11 mouse cellular contexts compared by ENCODE assay signal in genomic region chr2:152810158-152810941, GRCm38 (mm10). TPM values are rescaled to one million over a fixed set of nuclear protein-coding genes. Genes with fewer than 3 reads are reported as not detected.
DNase-seq lines count a peak whose midpoint lies in the region; ATAC-seq and TF ChIP-seq lines count a peak whose summit lies in the region.
"Had no signal": no experiment of that assay in that cellular context is flagged by ENCODE, and none has a peak within 500 bp of the region (broad histone marks: within the 10 kb centered on the region; RNA-seq: fewer than 3 reads in every experiment).

No protein-coding gene starts in this region.

- peak overlapping the region; percentile 4; the same call in 1 of the 2 replicates for H3K27ac ChIP-seq in heart, postnatal 0 days (ENCODE audit: low read depth)
- H3K27ac ChIP-seq in hindbrain, embryonic 11.5 days (ENCODE audit: low read depth, low read length): no peak overlapping the region
- H3K27ac ChIP-seq: embryonic facial prominence, embryonic 13.5 days; hindbrain, embryonic 15.5 days had no signal

- no peaks in the 10 kb centered on the region for H3K27me3 ChIP-seq in Patski
- H3K27me3 ChIP-seq in heart, postnatal 0 days (ENCODE audit: control insufficient read depth, insufficient read depth, low read length): no peaks in the 10 kb centered on the region
- no peaks in the 10 kb centered on the region for H3K27me3 ChIP-seq in hindbrain, embryonic 11.5 days (ENCODE audit: control insufficient read depth, insufficient read depth, low read length)
- H3K27me3 ChIP-seq: embryonic facial prominence, embryonic 13.5 days; hindbrain, embryonic 15.5 days; limb, embryonic 15.5 days had no signal

- no peak overlapping the region for H3K4me3 ChIP-seq in heart, postnatal 0 days (ENCODE audit: low read depth, low read length)
- H3K4me3 ChIP-seq in hindbrain, embryonic 11.5 days (ENCODE audit: low read depth, low read length): no peak overlapping the region
- H3K4me3 ChIP-seq: embryonic facial prominence, embryonic 13.5 days; hindbrain, embryonic 15.5 days; limb, embryonic 15.5 days had no signal

- TF ChIP-seq CTCF in Patski (IDR thresholded peaks at IDR 0.05): no peak
- TF ChIP-seq CTCF in heart, postnatal 0 days (IDR thresholded peaks at IDR 0.05; ENCODE audit: low read depth): no peak

- H3K36me3 ChIP-seq in heart, postnatal 0 days (replicated peaks; ENCODE audit: control insufficient read depth, insufficient read depth, low read length): no peaks in the 10 kb centered on the region
- no peaks in the 10 kb centered on the region for H3K36me3 ChIP-seq in hindbrain, embryonic 11.5 days (ENCODE audit: control insufficient read depth, insufficient read depth, low read length)
- H3K36me3 ChIP-seq: hindbrain, embryonic 15.5 days; limb, embryonic 15.5 days had no signal

- TF ChIP-seq EP300 in heart, postnatal 0 days (IDR thresholded peaks at IDR 0.05; ENCODE audit: low read depth): no peak

- H3K9me3 ChIP-seq in heart, postnatal 0 days (replicated peaks; ENCODE audit: control insufficient read depth, low read length): no peaks in the 10 kb centered on the region
- no peaks in the 10 kb centered on the region for H3K9me3 ChIP-seq in hindbrain, embryonic 11.5 days (ENCODE audit: control insufficient read depth, low read length)
- H3K9me3 ChIP-seq: embryonic facial prominence, embryonic 13.5 days; hindbrain, embryonic 15.5 days; limb, embryonic 15.5 days had no signal

- ATAC-seq in Patski: peak; percentile 66
- ATAC-seq in heart, postnatal 0 days (ENCODE audit: insufficient read depth, low read depth): no peak
- peak; percentile 41; the same call in 1 of the 2 replicates for ATAC-seq in neutrophil, adult 5-6 weeks (ENCODE audit: extremely low read depth, insufficient number of reproducible peaks, low FRiP score, poor library complexity, severe bottlenecking)
- no peak for ATAC-seq in hindbrain, embryonic 11.5 days (ENCODE audit: low FRiP score)

- no peak overlapping the region for H3K4me2 ChIP-seq in heart, postnatal 0 days (ENCODE audit: low read depth, low read length)
- H3K4me2 ChIP-seq in hindbrain, embryonic 11.5 days (replicated peaks; ENCODE audit: low read depth, low read length): no peak overlapping the region
- H3K4me2 ChIP-seq: embryonic facial prominence, embryonic 13.5 days; hindbrain, embryonic 15.5 days; limb, embryonic 15.5 days had no signal

- in situ Hi-C loops in Patski (cut with MboI; ENCODE audit: low pct_unique_long_range_greater_than_20kb): no loop called here

- peaks cover 40% of the 10 kb centered on the region for H3K4me1 ChIP-seq in heart, postnatal 0 days (ENCODE audit: control insufficient read depth, insufficient read depth)
- H3K4me1 ChIP-seq in hindbrain, embryonic 11.5 days (replicated peaks; ENCODE audit: control insufficient read depth, insufficient read depth, low read length): 0 out of 2 replicates have a peak, but pooled peaks cover 2% of the 10 kb centered on the region

- peak; percentile 70 for DNase-seq in lung, postnatal 36 days
- DNase-seq in lung, postnatal 25 days (ENCODE audit: low spot score): no peak
- DNase-seq in Patski (ENCODE audit: low read depth, low spot score): no peak
- no peak for DNase-seq in heart, postnatal 0 days (ENCODE audit: low spot score)
- no peak for DNase-seq in hindbrain, embryonic 11.5 days (ENCODE audit: low spot score)
- DNase-seq in right cerebral cortex, postnatal 25 days: no peak
- DNase-seq: adrenal gland, postnatal 14 days had no signal

- no peak overlapping the region for H3K9ac ChIP-seq in heart, postnatal 0 days (replicated peaks; ENCODE audit: low read depth, low read length)
- H3K9ac ChIP-seq in hindbrain, embryonic 11.5 days (ENCODE audit: low read depth, low read length): no peak overlapping the region
- H3K9ac ChIP-seq: embryonic facial prominence, embryonic 13.5 days; hindbrain, embryonic 15.5 days; limb, embryonic 15.5 days had no signal

- 67% methylated on average over 5 of the region's 5 CpGs for WGBS in heart, postnatal 0 days
- WGBS in hindbrain, embryonic 11.5 days: 88% methylated on average over 5 of the region's 5 CpGs

- CTCF ChIA-PET in Patski (lab: Charles Lee): interaction anchor here (0.8 to 2.2 kb wide), 6 partner anchors 11 to 44 kb away, joined by 3 to 11 read pairs (median 6); no protein-coding TSS in a partner anchor

- POLR2A ChIA-PET in Patski (lab: Charles Lee): interaction anchor here (0.8 to 4.3 kb wide), 4 partner anchors 12 to 19 kb away, joined by 3 to 17 read pairs (median 6); no protein-coding TSS in a partner anchor

RNA-seq across cellular contexts. Expression of gene Bcl2l1, which starts 21.2 kb away (rescaled TPM):
- 133 TPM for polyA plus RNA-seq in Patski (2021)
- 60.9 and 75.6 TPM in 2 replicates for total RNA-seq in heart, postnatal 0 days (2014; rRNA removed; ENCODE audit: low replicate concordance)
- 34.5 and 35.0 TPM in 2 replicates for polyA plus RNA-seq in heart, postnatal 0 days (2015; fragmentation: Nextera tagmentation; extraction: Ambion mirVana)
- total RNA-seq in neutrophil, adult 5-6 weeks (2017): 25.9 and 28.7 TPM in 2 replicates
- 129 and 134 TPM in 2 replicates for polyA plus RNA-seq in hindbrain, embryonic 11.5 days (2014; fragmentation: Nextera tagmentation; extraction: Ambion mirVana)

RNA-seq across cellular contexts. Expression of gene Tpx2, which starts 37.4 kb away (rescaled TPM):
- 55.7 TPM for polyA plus RNA-seq in Patski (2021)
- total RNA-seq in heart, postnatal 0 days (2014; rRNA removed; ENCODE audit: low replicate concordance): 8.1 and 13.6 TPM in 2 replicates
- polyA plus RNA-seq in heart, postnatal 0 days (2015; fragmentation: Nextera tagmentation; extraction: Ambion mirVana): 15.0 and 15.1 TPM in 2 replicates
- 0.70 and 0.74 TPM in 2 replicates for total RNA-seq in neutrophil, adult 5-6 weeks (2017)
- polyA plus RNA-seq in hindbrain, embryonic 11.5 days (2014; fragmentation: Nextera tagmentation; extraction: Ambion mirVana): 139 and 140 TPM in 2 replicates

RNA-seq across cellular contexts. Expression of gene Cox4i2, which starts 56.4 kb away (rescaled TPM):
- polyA plus RNA-seq in Patski (2021): 0.14 TPM
- total RNA-seq in heart, postnatal 0 days (2014; rRNA removed; ENCODE audit: low replicate concordance): 13.4 and 29.9 TPM in 2 replicates
- 17.0 and 21.4 TPM in 2 replicates for polyA plus RNA-seq in heart, postnatal 0 days (2015; fragmentation: Nextera tagmentation; extraction: Ambion mirVana)
- total RNA-seq in neutrophil, adult 5-6 weeks (2017): not detected in 2 replicates
- 4.1 and 4.4 TPM in 2 replicates for polyA plus RNA-seq in hindbrain, embryonic 11.5 days (2014; fragmentation: Nextera tagmentation; extraction: Ambion mirVana)

Comparison
In these comparisons a context has a peak if more than half of its experiments do, and no peak if none do; other contexts are left out.
1. ATAC-seq: peak in Patski (single experiment) and neutrophil, adult 5-6 weeks (single experiment); none in heart, postnatal 0 days (single experiment) and hindbrain, embryonic 11.5 days (single experiment).